Mouse (Mus musculus): ENCODE measurements around the gene Kcnh5. TPM values are rescaled to one million over a fixed set of nuclear protein-coding genes. Genes with fewer than 3 reads are reported as not detected.

Gene Kcnh5
- not detected in 2 replicates for polyA plus RNA-seq (2015; fragmentation: Nextera tagmentation; extraction: Ambion mirVana)

- DNase-seq (ENCODE audit: low spot score) = no peak
Measured at GRCm38 (mm10) chr12:75176691-75177645, at the start of gene Kcnh5. TSS of gene Kcnh5 (minus strand) at chr12:75177332.

- DNase-seq (ENCODE audit: low spot score) = no peak
Measured at GRCm38 (mm10) chr12:75223966-75224365, 46.8 kb upstream of the Kcnh5 start.

GRCm38 (mm10) chr12:75189413-75189812 lies 12.3 kb upstream of the Kcnh5 start:
- DNase-seq (ENCODE audit: low spot score) = no peak

GRCm38 (mm10) chr12:75182646-75183045 lies 5.5 kb upstream of the Kcnh5 start:
- no peak for DNase-seq (ENCODE audit: low spot score)

- DNase-seq (ENCODE audit: low spot score) = no peak
Measured at GRCm38 (mm10) chr12:75179491-75179890, 2.4 kb upstream of the Kcnh5 start.

GRCm38 (mm10) chr12:75177646-75178030 lies 506 bp upstream of the Kcnh5 start:
- no peak for DNase-seq (ENCODE audit: low spot score)

- no peak for DNase-seq (ENCODE audit: low spot score)
Measured at GRCm38 (mm10) chr12:75175931-75176565, 1.1 kb downstream of the Kcnh5 start.

GRCm38 (mm10) chr12:75170970-75171369 lies 6.2 kb downstream of the Kcnh5 start:
- DNase-seq (ENCODE audit: low spot score) = no peak

- no peak for DNase-seq (ENCODE audit: low spot score)
Measured at GRCm38 (mm10) chr12:75153076-75153568, 24.0 kb downstream of the Kcnh5 start.

- no peak for DNase-seq (ENCODE audit: low spot score)
Measured at GRCm38 (mm10) chr12:75139792-75140191, 37.3 kb downstream of the Kcnh5 start.

- DNase-seq (ENCODE audit: low spot score) = no peak
Measured at GRCm38 (mm10) chr12:75091921-75092320, 85.2 kb downstream of the Kcnh5 start.

- no peak for DNase-seq (ENCODE audit: low spot score)
Measured at GRCm38 (mm10) chr12:75090957-75091356, 86.2 kb downstream of the Kcnh5 start.

- no peak for DNase-seq (ENCODE audit: low spot score)
Measured at GRCm38 (mm10) chr12:75077175-75077574, 100.0 kb downstream of the Kcnh5 start.

GRCm38 (mm10) chr12:75071043-75071442 lies 106.1 kb downstream of the Kcnh5 start:
- DNase-seq (ENCODE audit: low spot score) = no peak

GRCm38 (mm10) chr12:75062571-75062970 lies 114.6 kb downstream of the Kcnh5 start:
- DNase-seq (ENCODE audit: low spot score) = no peak

- DNase-seq (ENCODE audit: low spot score) = no peak
Measured at GRCm38 (mm10) chr12:75061731-75062130, 115.4 kb downstream of the Kcnh5 start.

GRCm38 (mm10) chr12:75053731-75054130 lies 123.4 kb downstream of the Kcnh5 start:
- no peak for DNase-seq (ENCODE audit: low spot score)

- DNase-seq (ENCODE audit: low spot score) = no peak
Measured at GRCm38 (mm10) chr12:75036694-75037093, 140.4 kb downstream of the Kcnh5 start.

GRCm38 (mm10) chr12:75031970-75032864 lies 144.9 kb downstream of the Kcnh5 start:
- DNase-seq (ENCODE audit: low spot score) = no peak

GRCm38 (mm10) chr12:74971187-74971586 lies 205.9 kb downstream of the Kcnh5 start:
- no peak for DNase-seq (ENCODE audit: low spot score)

- no peak for DNase-seq (ENCODE audit: low spot score)
Measured at GRCm38 (mm10) chr12:74969420-74969819, 207.7 kb downstream of the Kcnh5 start.
